In genomic region chr4:143211584-143212340, GRCm38 (mm10) we compare ENCODE assay signal across 8 mouse cellular contexts. TPM values are rescaled to one million over a fixed set of nuclear protein-coding genes. Genes with fewer than 3 reads are reported as not detected.
DNase-seq lines count a peak whose midpoint lies in the region; ATAC-seq and TF ChIP-seq lines count a peak whose summit lies in the region.

No protein-coding gene starts in this region.

- H3K9ac ChIP-seq in embryonic facial prominence, embryonic 15.5 days = peak overlapping the region; percentile 86
- peak overlapping the region; percentile 87 for H3K9ac ChIP-seq in heart, postnatal 0 days (replicated peaks; ENCODE audit: low read depth, low read length)

- peaks cover 36% of the 10 kb centered on the region for H3K4me1 ChIP-seq in G1E (ENCODE audit: insufficient read depth, low read depth, low read length)
- no peaks in the 10 kb centered on the region; the same call in 1 of the 2 replicates for H3K4me1 ChIP-seq in bone marrow, adult 2 months (ENCODE audit: control insufficient read depth, insufficient read depth, low read length)
- H3K4me1 ChIP-seq in embryonic facial prominence, embryonic 15.5 days = peaks cover 8% of the 10 kb centered on the region; the same call in 1 of the 2 replicates
- H3K4me1 ChIP-seq in heart, postnatal 0 days (ENCODE audit: control insufficient read depth, insufficient read depth) = peaks cover 5% of the 10 kb centered on the region; the same call in 1 of the 2 replicates
- H3K4me1 ChIP-seq in lung, adult 2 months (ENCODE audit: control insufficient read depth, insufficient read depth, low read length) = peaks cover 6% of the 10 kb centered on the region

- H3K4me2 ChIP-seq in embryonic facial prominence, embryonic 15.5 days (replicated peaks) = peak overlapping the region; percentile 70
- peak overlapping the region; percentile 93 for H3K4me2 ChIP-seq in heart, postnatal 0 days (ENCODE audit: low read depth, low read length)

- DNase-seq in G1E (ENCODE audit: low spot score) = peak; percentile 11
- no peak for DNase-seq in heart, postnatal 0 days (ENCODE audit: low spot score)
- peak; percentile 41 to 53 for DNase-seq in kidney, postnatal 36 days
- DNase-seq in lung, adult 2 months = peak; percentile 41
- DNase-seq in B cell, adult 2 months = no peak

- H3K36me3 ChIP-seq in G1E (replicated peaks) = peaks cover 14% of the 10 kb centered on the region
- H3K36me3 ChIP-seq in embryonic facial prominence, embryonic 15.5 days = no peaks in the 10 kb centered on the region
- H3K36me3 ChIP-seq in heart, postnatal 0 days (replicated peaks; ENCODE audit: control insufficient read depth, insufficient read depth, low read length) = no peaks in the 10 kb centered on the region

- H3K27ac ChIP-seq in bone marrow, adult 2 months (ENCODE audit: control insufficient read depth, insufficient read depth, low read depth, low read length, poor library complexity) = peak overlapping the region; percentile 76
- peak overlapping the region; percentile 89 for H3K27ac ChIP-seq in embryonic facial prominence, embryonic 15.5 days (replicated peaks)
- H3K27ac ChIP-seq in heart, postnatal 0 days (ENCODE audit: low read depth) = peak overlapping the region; percentile 84

- H3K27me3 ChIP-seq in G1E (ENCODE audit: insufficient read depth, low read length) = no peaks in the 10 kb centered on the region
- no peaks in the 10 kb centered on the region for H3K27me3 ChIP-seq in embryonic facial prominence, embryonic 15.5 days
- no peaks in the 10 kb centered on the region for H3K27me3 ChIP-seq in heart, postnatal 0 days (ENCODE audit: control insufficient read depth, insufficient read depth, low read length)

- TF ChIP-seq EP300 in heart, postnatal 0 days (IDR thresholded peaks at IDR 0.05; ENCODE audit: low read depth) = no peak

- TF ChIP-seq CTCF in G1E (IDR thresholded peaks at IDR 0.05; ENCODE audit: low read depth, low read length) = no peak
- TF ChIP-seq CTCF in bone marrow, adult 2 months (IDR thresholded peaks at IDR 0.05; ENCODE audit: control insufficient read depth, insufficient read depth, low read length) = no peak
- no peak for TF ChIP-seq CTCF in heart, postnatal 0 days (IDR thresholded peaks at IDR 0.05; ENCODE audit: low read depth)
- no peak for TF ChIP-seq CTCF in lung, adult 2 months (IDR thresholded peaks at IDR 0.05; ENCODE audit: insufficient read depth, low read length)

- WGBS in bone marrow, adult 2 months = 8% methylated on average over 43 of the region's 43 CpGs
- 7% methylated on average over 43 of the region's 43 CpGs for WGBS in embryonic facial prominence, embryonic 15.5 days
- WGBS in heart, postnatal 0 days = 11% methylated on average over 43 of the region's 43 CpGs
- WGBS in lung, adult 2 months = 6% methylated on average over 43 of the region's 43 CpGs

- ATAC-seq in G1E (ENCODE audit: extremely low read depth, insufficient number of reproducible peaks, low FRiP score, poor library complexity, severe bottlenecking) = peak; percentile 37
- ATAC-seq in embryonic facial prominence, embryonic 15.5 days (ENCODE audit: insufficient number of reproducible peaks, low FRiP score, low TSS enrichment, low read depth) = peak; percentile 39; the same call in 1 of the 2 replicates
- ATAC-seq in heart, postnatal 0 days (ENCODE audit: insufficient read depth, low read depth) = peak; percentile 59
- peak; percentile 21; the same call in 1 of the 2 replicates for ATAC-seq in neutrophil, adult 5-6 weeks (ENCODE audit: extremely low read depth, insufficient number of reproducible peaks, low FRiP score, poor library complexity, severe bottlenecking)

- no peak for TF ChIP-seq POLR2A in bone marrow, adult 2 months (IDR thresholded peaks at IDR 0.05; ENCODE audit: borderline replicate concordance, control insufficient read depth, low read depth, low read length)
- no peak for TF ChIP-seq POLR2A in lung, adult 2 months (IDR thresholded peaks at IDR 0.05; ENCODE audit: borderline replicate concordance, extremely low read depth, low read depth, low read length)

- peak overlapping the region; percentile 79 for H3K4me3 ChIP-seq in G1E (ENCODE audit: low read depth, low read length)
- H3K4me3 ChIP-seq in bone marrow, adult 2 months (replicated peaks; ENCODE audit: control insufficient read depth, low read depth, low read length) = peak overlapping the region; percentile 70
- peak overlapping the region; percentile 80 for H3K4me3 ChIP-seq in embryonic facial prominence, embryonic 15.5 days (replicated peaks)
- peak overlapping the region; percentile 84 for H3K4me3 ChIP-seq in heart, postnatal 0 days (ENCODE audit: low read depth, low read length)
- H3K4me3 ChIP-seq in lung, adult 2 months (replicated peaks; ENCODE audit: extremely low read depth, low read depth, low read length) = peak overlapping the region; percentile 93

- no peaks in the 10 kb centered on the region for H3K9me3 ChIP-seq in G1E (replicated peaks)
- no peaks in the 10 kb centered on the region for H3K9me3 ChIP-seq in embryonic facial prominence, embryonic 15.5 days (replicated peaks)
- no peaks in the 10 kb centered on the region for H3K9me3 ChIP-seq in heart, postnatal 0 days (replicated peaks; ENCODE audit: control insufficient read depth, low read length)

RNA-seq across cellular contexts. Expression of gene Prdm2, which starts 1.0 kb away (rescaled TPM):
- total RNA-seq in G1E (2014; fragmentation: Nextera tagmentation) (34.9 and 35.5 TPM in 2 replicates), G1E (2017) (8.5 and 9.7 TPM in 2 replicates)
- polyA plus RNA-seq in G1E (2012) = 5.9 and 7.1 TPM in 2 replicates
- 7.9 and 17.7 TPM in 2 replicates for polyA plus RNA-seq in bone marrow, adult 2 months (2011; ENCODE audit: insufficient read depth, insufficient read length, low replicate concordance, missing spikeins)
- polyA plus RNA-seq in embryonic facial prominence, embryonic 15.5 days (2015; fragmentation: Nextera tagmentation; extraction: Ambion mirVana) = 12.0 and 14.1 TPM in 2 replicates
- total RNA-seq in heart, postnatal 0 days (2014; rRNA removed; ENCODE audit: low replicate concordance) = 5.5 and 5.7 TPM in 2 replicates
- polyA plus RNA-seq in heart, postnatal 0 days (2015; fragmentation: Nextera tagmentation; extraction: Ambion mirVana) = 5.2 and 5.8 TPM in 2 replicates
- polyA plus RNA-seq in lung, adult 2 months (2012; rRNA removed) = 11.6 and 16.8 TPM in 2 replicates
- total RNA-seq in neutrophil, adult 5-6 weeks (2017) = 66.9 and 68.1 TPM in 2 replicates

Comparison
In these comparisons a context has a peak if more than half of its experiments do, and no peak if none do; other contexts are left out.
1. DNase-seq: peak in G1E (single experiment), kidney, postnatal 36 days (2 of 2) and lung, adult 2 months (single experiment); none in heart, postnatal 0 days (single experiment) and B cell, adult 2 months (0 of 2).
2. Peak in every context shown above with its lines, with median percentiles within 50 percentile points of each other: ATAC-seq, H3K4me3 ChIP-seq and H3K27ac ChIP-seq.